9 mouse cellular contexts compared by ENCODE assay signal in the genomic region with DNA sequence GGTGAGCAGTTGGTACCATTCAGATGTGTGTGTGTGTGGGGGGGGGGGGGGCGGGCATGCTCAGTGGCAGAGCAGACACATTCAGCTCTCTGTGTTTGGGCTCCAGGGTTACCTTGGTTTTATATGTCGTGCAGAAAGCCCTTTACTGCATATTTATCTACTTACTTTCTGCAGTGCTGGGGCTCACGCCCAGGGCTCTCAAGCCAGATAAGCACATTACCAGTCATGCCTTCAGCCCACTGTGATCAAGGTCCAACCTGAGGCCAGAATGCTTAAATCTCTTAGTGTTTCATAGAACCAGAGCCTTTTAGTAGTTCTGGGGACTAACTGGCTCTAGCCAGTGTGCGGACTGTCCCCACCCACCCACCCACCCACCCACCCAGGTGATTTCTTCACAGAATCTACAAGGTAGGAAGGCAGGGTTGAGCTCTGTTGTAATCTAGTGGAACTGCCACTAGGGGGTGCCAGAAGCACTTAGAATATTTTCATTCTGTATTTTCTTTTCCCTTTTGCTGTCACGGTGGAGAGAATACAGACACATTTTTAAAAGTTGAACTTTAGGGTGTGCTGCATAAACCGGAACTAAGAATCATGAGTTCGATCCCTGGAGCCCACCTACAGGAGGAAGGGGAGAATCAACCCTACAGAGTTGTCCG.
DNase-seq lines count a peak whose midpoint lies in the region; ATAC-seq and TF ChIP-seq lines count a peak whose summit lies in the region.
"Had no signal": no experiment of that assay in that cellular context is flagged by ENCODE, and none has a peak within 500 bp of the region (broad histone marks: within the 10 kb centered on the region; RNA-seq: fewer than 3 reads in every experiment).

No protein-coding gene starts in this region.

- no peak for TF ChIP-seq EP300 in heart, postnatal 0 days (IDR thresholded peaks at IDR 0.05; ENCODE audit: low read depth)

- ATAC-seq in heart, postnatal 0 days (ENCODE audit: insufficient read depth, low read depth) = peak; percentile 35; the same call in 1 of the 2 replicates

- H3K36me3 ChIP-seq in heart, postnatal 0 days (replicated peaks; ENCODE audit: control insufficient read depth, insufficient read depth, low read length) = 0 out of 2 replicates have a peak, but pooled peaks cover 6% of the 10 kb centered on the region
- H3K36me3 ChIP-seq: G1E had no signal

- H3K9me3 ChIP-seq in heart, postnatal 0 days (replicated peaks; ENCODE audit: control insufficient read depth, low read length) = no peaks in the 10 kb centered on the region

- WGBS in heart, postnatal 0 days = 46% methylated on average over 8 of the region's 8 CpGs

- no peak overlapping the region for H3K9ac ChIP-seq in heart, postnatal 0 days (replicated peaks; ENCODE audit: low read depth, low read length)

- H3K27ac ChIP-seq in heart, postnatal 0 days (ENCODE audit: low read depth) = peak overlapping the region; percentile 78

- peak; percentile 70 to 78 for DNase-seq in cerebellum, postnatal 10 days
- no peak for DNase-seq in cerebellum, adult 11-12 months
- peak; percentile 72 to 78 for DNase-seq in B cell, adult 2 months
- DNase-seq in c-Kit-positive CD71-positive TER-119-negative erythroid progenitor cells, embryonic 14.5 days (ENCODE audit: low read depth) = peak; percentile 44
- DNase-seq in heart, postnatal 0 days (ENCODE audit: low spot score) = peak; percentile 50
- DNase-seq in left cerebral cortex, adult 18-20 months (ENCODE audit: low spot score in 2 of 2) = peak; percentile 51 to 72
- DNase-seq in mesoderm, embryonic 11.5 days (ENCODE audit: low read depth, low spot score) = peak; percentile 49
- peak; percentile 41 for DNase-seq in thymus, postnatal 0 days (ENCODE audit: low spot score)

- no peaks in the 10 kb centered on the region for H3K27me3 ChIP-seq in heart, postnatal 0 days (ENCODE audit: control insufficient read depth, insufficient read depth, low read length)

- peak overlapping the region; percentile 52 for H3K4me2 ChIP-seq in heart, postnatal 0 days (ENCODE audit: low read depth, low read length)

- no peak overlapping the region; the same call in 1 of the 2 replicates for H3K4me3 ChIP-seq in heart, postnatal 0 days (ENCODE audit: low read depth, low read length)

- H3K4me1 ChIP-seq in heart, postnatal 0 days (ENCODE audit: control insufficient read depth, insufficient read depth) = peaks cover 11% of the 10 kb centered on the region

- peak; percentile 57 for TF ChIP-seq CTCF in heart, postnatal 0 days (IDR thresholded peaks at IDR 0.05; ENCODE audit: low read depth)
